Mouse (Mus musculus): ENCODE measurements at regions not wholly inside any gene's neighbourhood (a gene's known extent, or its start where the extent isn't known, plus 50 kb on each side); places are given as distances from the start of the nearest gene placed in this dataset.
A peak's percentile ranks its signal among the peaks of the same experiment; 100 is the strongest.

GRCm38 (mm10) chr10:96925771-96926170 is 309.0 kb downstream of the Btg1 start:
- WGBS: 92% methylated on average over 2 of the region's 2 CpGs
- Histone ChIP-seq H3K27me3 (no peaks in the 10 kb centered on the region), H3K4me1 (replicated peaks) (0 out of 2 replicates have a peak, but pooled peaks cover 3% of the 10 kb centered on the region), H3K9ac (replicated peaks) (no peak overlapping the region), H3K9me3 (no peaks in the 10 kb centered on the region), H3K4me2 (no peak overlapping the region), H3K27ac (no peak overlapping the region), H3K4me3 (replicated peaks) (no peak overlapping the region), H3K36me3 (no peaks in the 10 kb centered on the region)
- ATAC-seq (ENCODE audit: insufficient number of reproducible peaks, insufficient read depth, low FRiP score, low TSS enrichment, low read depth): no peak

GRCm38 (mm10) chr10:96934661-96935060 is 317.9 kb downstream of the Btg1 start:
- H3K27ac ChIP-seq: no peak overlapping the region
- no peak overlapping the region for H3K4me3 ChIP-seq (replicated peaks)
- WGBS: 83% methylated on average over 4 of the region's 4 CpGs
- H3K9me3 ChIP-seq: no peaks in the 10 kb centered on the region
- H3K4me2 ChIP-seq: no peak overlapping the region
- no peaks in the 10 kb centered on the region for H3K36me3 ChIP-seq
- H3K4me1 ChIP-seq (replicated peaks): no peaks in the 10 kb centered on the region
- no peak overlapping the region for H3K9ac ChIP-seq (replicated peaks)
- H3K27me3 ChIP-seq: no peaks in the 10 kb centered on the region
- ATAC-seq (ENCODE audit: insufficient number of reproducible peaks, insufficient read depth, low FRiP score, low TSS enrichment, low read depth): no peak

- no peak overlapping the region for H3K27ac ChIP-seq
- WGBS: 92% methylated on average over 6 of the region's 6 CpGs
- H3K9me3 ChIP-seq: no peaks in the 10 kb centered on the region
- no peak overlapping the region for H3K4me3 ChIP-seq (replicated peaks)
- H3K27me3 ChIP-seq: no peaks in the 10 kb centered on the region
- H3K36me3 ChIP-seq: no peaks in the 10 kb centered on the region
- H3K4me1 ChIP-seq (replicated peaks): no peaks in the 10 kb centered on the region
- no peak for ATAC-seq (ENCODE audit: insufficient number of reproducible peaks, insufficient read depth, low FRiP score, low TSS enrichment, low read depth)
- no peak overlapping the region for H3K4me2 ChIP-seq
- H3K9ac ChIP-seq (replicated peaks): no peak overlapping the region
These were observed 324.2 kb downstream of the Btg1 start for GRCm38 (mm10) chr10:96940887-96941518.

GRCm38 (mm10) chr10:96944229-96944628 is 327.4 kb downstream of the Btg1 start:
- no peak overlapping the region for H3K4me2 ChIP-seq
- H3K4me1 ChIP-seq (replicated peaks): no peaks in the 10 kb centered on the region
- no peaks in the 10 kb centered on the region for H3K36me3 ChIP-seq
- H3K27me3 ChIP-seq: no peaks in the 10 kb centered on the region
- H3K9me3 ChIP-seq: no peaks in the 10 kb centered on the region
- ATAC-seq (ENCODE audit: insufficient number of reproducible peaks, insufficient read depth, low FRiP score, low TSS enrichment, low read depth): no peak
- 91% methylated on average over 7 of the region's 7 CpGs for WGBS
- H3K27ac ChIP-seq: no peak overlapping the region
- no peak overlapping the region for H3K4me3 ChIP-seq (replicated peaks)
- H3K9ac ChIP-seq (replicated peaks): no peak overlapping the region

GRCm38 (mm10) chr10:96947971-96948370 is 331.2 kb downstream of the Btg1 start:
- Histone ChIP-seq H3K4me1 (replicated peaks) (no peaks in the 10 kb centered on the region), H3K9ac (replicated peaks) (no peak overlapping the region), H3K27ac (no peak overlapping the region), H3K36me3 (no peaks in the 10 kb centered on the region), H3K4me2 (no peak overlapping the region), H3K27me3 (no peaks in the 10 kb centered on the region), H3K4me3 (replicated peaks) (no peak overlapping the region), H3K9me3 (no peaks in the 10 kb centered on the region)
- WGBS: 91% methylated on average over 3 of the region's 3 CpGs
- no peak for ATAC-seq (ENCODE audit: insufficient number of reproducible peaks, insufficient read depth, low FRiP score, low TSS enrichment, low read depth)

- ATAC-seq (ENCODE audit: insufficient number of reproducible peaks, insufficient read depth, low FRiP score, low TSS enrichment, low read depth): no peak
- Histone ChIP-seq H3K27me3 (no peaks in the 10 kb centered on the region), H3K4me2 (no peak overlapping the region), H3K4me3 (replicated peaks) (no peak overlapping the region), H3K36me3 (no peaks in the 10 kb centered on the region), H3K9ac (replicated peaks) (no peak overlapping the region), H3K27ac (no peak overlapping the region), H3K4me1 (replicated peaks) (no peaks in the 10 kb centered on the region), H3K9me3 (no peaks in the 10 kb centered on the region)
- WGBS: 88% methylated on average over 2 of the region's 2 CpGs
These were observed 332.1 kb downstream of the Btg1 start for GRCm38 (mm10) chr10:96948871-96949270.

GRCm38 (mm10) chr10:96955036-96955775 is 338.4 kb downstream of the Btg1 start:
- 17% methylated on average over 12 of the region's 12 CpGs for WGBS
- Histone ChIP-seq H3K4me1 (replicated peaks) (peaks cover 8% of the 10 kb centered on the region; the same call in 1 of the 2 replicates), H3K27ac (no peak overlapping the region), H3K9ac (replicated peaks) (no peak overlapping the region), H3K4me2 (peak overlapping the region; percentile 27), H3K9me3 (no peaks in the 10 kb centered on the region), H3K36me3 (no peaks in the 10 kb centered on the region), H3K4me3 (replicated peaks) (no peak overlapping the region), H3K27me3 (no peaks in the 10 kb centered on the region)
- no peak for ATAC-seq (ENCODE audit: insufficient number of reproducible peaks, insufficient read depth, low FRiP score, low TSS enrichment, low read depth)

- no peak overlapping the region for H3K4me3 ChIP-seq (replicated peaks)
- no peaks in the 10 kb centered on the region for H3K27me3 ChIP-seq
These were observed 339.1 kb downstream of the Btg1 start for GRCm38 (mm10) chr10:96955776-96956448.

GRCm38 (mm10) chr10:96956449-96956834 is 339.6 kb downstream of the Btg1 start:
- no peak overlapping the region for H3K4me2 ChIP-seq
- H3K36me3 ChIP-seq: no peaks in the 10 kb centered on the region
- WGBS: 59% methylated on average over 5 of the region's 5 CpGs
- peaks cover 8% of the 10 kb centered on the region; the same call in 1 of the 2 replicates for H3K4me1 ChIP-seq (replicated peaks)
- H3K27me3 ChIP-seq: no peaks in the 10 kb centered on the region
- ATAC-seq (ENCODE audit: insufficient number of reproducible peaks, insufficient read depth, low FRiP score, low TSS enrichment, low read depth): no peak
- no peaks in the 10 kb centered on the region for H3K9me3 ChIP-seq
- H3K9ac ChIP-seq (replicated peaks): no peak overlapping the region
- no peak overlapping the region for H3K4me3 ChIP-seq (replicated peaks)
- no peak overlapping the region for H3K27ac ChIP-seq

More at GRCm38 (mm10) chr10:96955776-96956448, 339.1 kb downstream of the Btg1 start:
- H3K4me2 ChIP-seq: peak overlapping the region; percentile 27
- ATAC-seq (ENCODE audit: insufficient number of reproducible peaks, insufficient read depth, low FRiP score, low TSS enrichment, low read depth): no peak
- H3K9ac ChIP-seq (replicated peaks): no peak overlapping the region
- H3K36me3 ChIP-seq: no peaks in the 10 kb centered on the region
- WGBS: 35% methylated on average over 16 of the region's 16 CpGs
- no peaks in the 10 kb centered on the region for H3K9me3 ChIP-seq
- H3K4me1 ChIP-seq (replicated peaks): peaks cover 8% of the 10 kb centered on the region; the same call in 1 of the 2 replicates
- no peak overlapping the region for H3K27ac ChIP-seq

GRCm38 (mm10) chr10:96957019-96957418 is 340.2 kb downstream of the Btg1 start:
- WGBS: 62% methylated on average over 2 of the region's 2 CpGs
- Histone ChIP-seq H3K4me1 (replicated peaks) (peaks cover 8% of the 10 kb centered on the region; the same call in 1 of the 2 replicates), H3K9ac (replicated peaks) (no peak overlapping the region), H3K4me2 (no peak overlapping the region), H3K36me3 (no peaks in the 10 kb centered on the region), H3K27ac (no peak overlapping the region), H3K9me3 (no peaks in the 10 kb centered on the region), H3K4me3 (replicated peaks) (no peak overlapping the region), H3K27me3 (no peaks in the 10 kb centered on the region)
- no peak for ATAC-seq (ENCODE audit: insufficient number of reproducible peaks, insufficient read depth, low FRiP score, low TSS enrichment, low read depth)

- no peak overlapping the region for H3K27ac ChIP-seq
- H3K9me3 ChIP-seq: no peaks in the 10 kb centered on the region
- no peak for ATAC-seq (ENCODE audit: insufficient number of reproducible peaks, insufficient read depth, low FRiP score, low TSS enrichment, low read depth)
- no peaks in the 10 kb centered on the region for H3K27me3 ChIP-seq
- 88% methylated on average over 1 of the region's 1 CpGs for WGBS
- no peak overlapping the region for H3K9ac ChIP-seq (replicated peaks)
- H3K4me1 ChIP-seq (replicated peaks): no peaks in the 10 kb centered on the region
- no peak overlapping the region for H3K4me2 ChIP-seq
- no peak overlapping the region for H3K4me3 ChIP-seq (replicated peaks)
- no peaks in the 10 kb centered on the region for H3K36me3 ChIP-seq
These were observed 353.0 kb downstream of the Btg1 start for GRCm38 (mm10) chr10:96969825-96970224.

All from limb, embryonic 12.5 days (tissue).